ENCODE assay signal across 47 mouse cellular contexts in genomic region chr6:78380409-78380808, GRCm38 (mm10). TPM values are rescaled to one million over a fixed set of nuclear protein-coding genes. Genes with fewer than 3 reads are reported as not detected.
"Had no signal": no experiment of that assay in that cellular context is flagged by ENCODE, and none has a peak within 500 bp of the region (broad histone marks: within the 10 kb centered on the region; RNA-seq: fewer than 3 reads in every experiment).

Reg3a (plus strand) TSS chr6:78380709.

- DNase-seq: left cerebral cortex, postnatal 4 days; liver; liver, embryonic 13.5 days; liver, postnatal 0 days; lung, adult 18-20 months; lung, adult 2 months; lung, embryonic 14.5 days; lung, postnatal 10 days; lung, postnatal 14 days; lung, postnatal 36 days; lung, postnatal 4 days; midbrain, embryonic 14.5 days had no signal

- H3K27me3 ChIP-seq: limb, embryonic 12.5 days; limb, embryonic 13.5 days; limb, embryonic 15.5 days; liver, embryonic 12.5 days; liver, embryonic 13.5 days; liver, embryonic 15.5 days; lung, embryonic 15.5 days; megakaryocyte, embryonic 14.5 days; midbrain, embryonic 12.5 days; midbrain, embryonic 13.5 days; midbrain, embryonic 15.5 days had no signal

- H3K4me3 ChIP-seq: limb, embryonic 10.5 days; limb, embryonic 12.5 days; limb, embryonic 13.5 days; limb, embryonic 15.5 days; liver, embryonic 12.5 days; liver, embryonic 13.5 days; liver, embryonic 15.5 days; lung, embryonic 15.5 days; midbrain, embryonic 10.5 days; midbrain, embryonic 12.5 days; midbrain, embryonic 13.5 days; midbrain, embryonic 15.5 days; myocyte had no signal

- H3K4me1 ChIP-seq: limb, embryonic 10.5 days; limb, embryonic 12.5 days; limb, embryonic 13.5 days; limb, embryonic 15.5 days; liver, embryonic 12.5 days; liver, embryonic 13.5 days; liver, embryonic 15.5 days; lung, embryonic 15.5 days; megakaryocyte, embryonic 14.5 days; midbrain, embryonic 10.5 days; midbrain, embryonic 12.5 days; midbrain, embryonic 13.5 days; midbrain, embryonic 15.5 days had no signal

- H3K27ac ChIP-seq: limb, embryonic 10.5 days; limb, embryonic 12.5 days; limb, embryonic 13.5 days; limb, embryonic 15.5 days; liver, embryonic 12.5 days; liver, embryonic 13.5 days; liver, embryonic 14.5 days; liver, embryonic 15.5 days; lung, embryonic 15.5 days; macrophage; midbrain, embryonic 10.5 days; midbrain, embryonic 12.5 days; midbrain, embryonic 13.5 days; midbrain, embryonic 15.5 days had no signal

- H3K36me3 ChIP-seq: limb, embryonic 10.5 days; limb, embryonic 12.5 days; limb, embryonic 13.5 days; limb, embryonic 15.5 days; liver, embryonic 12.5 days; liver, embryonic 13.5 days; liver, embryonic 15.5 days; lung, embryonic 15.5 days; midbrain, embryonic 10.5 days; midbrain, embryonic 12.5 days; midbrain, embryonic 13.5 days; midbrain, embryonic 15.5 days had no signal

RNA-seq across cellular contexts. Expression of gene Reg3a, which starts in this region (rescaled TPM):
- total RNA-seq: left cerebral cortex, adult 8-10 months; left cerebral cortex, postnatal 10 days; left cerebral cortex, postnatal 14 days; left cerebral cortex, postnatal 25 days; left cerebral cortex, postnatal 36 days; left cerebral cortex, postnatal 4 days; liver, adult 2 months; megakaryocyte progenitor cell, adult 5-6 weeks; megakaryocyte, adult 5-6 weeks; megakaryocyte-erythroid progenitor cell, adult 5-6 weeks; midbrain, postnatal 0 days; monocyte, adult 5-6 weeks had no signal
- polyA plus RNA-seq: limb, embryonic 10.5 days; limb, embryonic 11.5 days; limb, embryonic 12.5 days; limb, embryonic 13.5 days; limb, embryonic 14.5 days; limb, embryonic 15.5 days; liver, adult 2 months; liver, embryonic 11.5 days; liver, embryonic 12.5 days; liver, embryonic 13.5 days; liver, embryonic 14.5 days; liver, embryonic 15.5 days; liver, embryonic 16.5 days; liver, postnatal 0 days; lung, adult 2 months; lung, embryonic 14.5 days; lung, embryonic 15.5 days; lung, embryonic 16.5 days; lung, postnatal 0 days; macrophage; midbrain, embryonic 10.5 days; midbrain, embryonic 11.5 days; midbrain, embryonic 12.5 days; midbrain, embryonic 13.5 days; midbrain, embryonic 14.5 days; midbrain, embryonic 15.5 days; midbrain, embryonic 16.5 days; midbrain, postnatal 0 days; myocyte; neural tube, embryonic 11.5 days had no signal
